ENCODE assay signal across 14 mouse cellular contexts in genomic region chr16:66602211-66602610, GRCm38 (mm10).
DNase-seq lines count a peak whose midpoint lies in the region; ATAC-seq and TF ChIP-seq lines count a peak whose summit lies in the region.
"Had no signal": no experiment of that assay in that cellular context is flagged by ENCODE, and none has a peak within 500 bp of the region (broad histone marks: within the 10 kb centered on the region; RNA-seq: fewer than 3 reads in every experiment).

No protein-coding gene starts in this region.

- H3K27ac ChIP-seq in heart, postnatal 0 days (ENCODE audit: low read depth): no peak overlapping the region
- H3K27ac ChIP-seq in kidney, postnatal 0 days: no peak overlapping the region
- H3K27ac ChIP-seq: limb, embryonic 15.5 days had no signal

- TF ChIP-seq CTCF in heart, postnatal 0 days (IDR thresholded peaks at IDR 0.05; ENCODE audit: low read depth): peak; percentile 28; the same call in 1 of the 2 replicates
- peak; percentile 22; the same call in 1 of the 2 replicates for TF ChIP-seq CTCF in kidney, postnatal 0 days (IDR thresholded peaks at IDR 0.05; ENCODE audit: low read depth)

- no peaks in the 10 kb centered on the region for H3K9me3 ChIP-seq in heart, postnatal 0 days (replicated peaks; ENCODE audit: control insufficient read depth, low read length)
- no peaks in the 10 kb centered on the region for H3K9me3 ChIP-seq in kidney, postnatal 0 days (replicated peaks; ENCODE audit: low read length)
- H3K9me3 ChIP-seq: limb, embryonic 15.5 days had no signal

- no peaks in the 10 kb centered on the region for H3K27me3 ChIP-seq in heart, postnatal 0 days (ENCODE audit: control insufficient read depth, insufficient read depth, low read length)
- no peaks in the 10 kb centered on the region for H3K27me3 ChIP-seq in kidney, postnatal 0 days (ENCODE audit: insufficient read depth, low read length)
- H3K27me3 ChIP-seq: limb, embryonic 15.5 days had no signal

- H3K4me1 ChIP-seq in heart, postnatal 0 days (ENCODE audit: control insufficient read depth, insufficient read depth): no peaks in the 10 kb centered on the region
- no peaks in the 10 kb centered on the region for H3K4me1 ChIP-seq in kidney, postnatal 0 days (replicated peaks; ENCODE audit: insufficient read depth, low read length)
- H3K4me1 ChIP-seq: limb, embryonic 15.5 days had no signal

- WGBS in heart, postnatal 0 days: 9% methylated on average over 2 of the region's 2 CpGs
- WGBS in kidney, postnatal 0 days: 55% methylated on average over 2 of the region's 2 CpGs

- intact Hi-C loops in heart, postnatal 25 days (cut with DNase I): no loop called here

- no peak for ATAC-seq in heart, postnatal 0 days (ENCODE audit: insufficient read depth, low read depth)
- ATAC-seq in kidney, postnatal 0 days (replicated peaks; ENCODE audit: low FRiP score, low read depth): peak; percentile 63; the same call in 1 of the 2 replicates
- ATAC-seq: inflammation-experienced regulatory T-cells, adult 6 months had no signal

- no peaks in the 10 kb centered on the region for H3K36me3 ChIP-seq in heart, postnatal 0 days (replicated peaks; ENCODE audit: control insufficient read depth, insufficient read depth, low read length)
- H3K36me3 ChIP-seq in kidney, postnatal 0 days (ENCODE audit: insufficient read depth, low read length): no peaks in the 10 kb centered on the region
- H3K36me3 ChIP-seq: limb, embryonic 15.5 days had no signal

- H3K4me3 ChIP-seq in heart, postnatal 0 days (ENCODE audit: low read depth, low read length): no peak overlapping the region
- H3K4me3 ChIP-seq in kidney, postnatal 0 days (replicated peaks; ENCODE audit: low read depth, low read length): no peak overlapping the region
- H3K4me3 ChIP-seq: limb, embryonic 15.5 days had no signal

- TF ChIP-seq EP300 in heart, postnatal 0 days (IDR thresholded peaks at IDR 0.05; ENCODE audit: low read depth): no peak

- H3K9ac ChIP-seq in heart, postnatal 0 days (replicated peaks; ENCODE audit: low read depth, low read length): no peak overlapping the region
- no peak overlapping the region for H3K9ac ChIP-seq in kidney, postnatal 0 days (ENCODE audit: low read depth, low read length)
- H3K9ac ChIP-seq: limb, embryonic 15.5 days had no signal

- H3K4me2 ChIP-seq in heart, postnatal 0 days (ENCODE audit: low read depth, low read length): no peak overlapping the region
- H3K4me2 ChIP-seq in kidney, postnatal 0 days (ENCODE audit: low read length): no peak overlapping the region
- H3K4me2 ChIP-seq: limb, embryonic 15.5 days had no signal

- no peak for DNase-seq in heart, postnatal 0 days (ENCODE audit: low spot score)
- no peak for DNase-seq in heart, postnatal 25 days (ENCODE audit: low spot score)
- peak; percentile 16 for DNase-seq in kidney, postnatal 0 days (ENCODE audit: low spot score)
- no peak for DNase-seq in kidney, adult 9 months
- peak; percentile 64 for DNase-seq in Muller cell, postnatal 12 days (ENCODE audit: inconsistent ontology term)
- DNase-seq in retina, embryonic 14.5 days (ENCODE audit: low spot score): peak; percentile 71
- DNase-seq in adrenal gland, postnatal 25 days: no peak
- DNase-seq: adrenal gland, adult 2 months; cerebellum, adult 2 months; gastrocnemius, postnatal 36 days; heart, postnatal 14 days; right cerebral cortex, postnatal 4 days had no signal

Comparison
In these comparisons a context has a peak if more than half of its experiments do, and no peak if none do; other contexts are left out.
1. DNase-seq: peak in kidney, postnatal 0 days (single experiment), Muller cell, postnatal 12 days (single experiment) and retina, embryonic 14.5 days (single experiment); none in heart, postnatal 0 days (single experiment), heart, postnatal 25 days (single experiment), kidney, adult 9 months (single experiment) and adrenal gland, postnatal 25 days (single experiment).